Mouse (Mus musculus) midbrain, embryonic 15.5 days (tissue): ENCODE measurements at regions not wholly inside any gene's neighbourhood (a gene's known extent, or its start where the extent isn't known, plus 50 kb on each side); places are given as distances from the start of the nearest gene placed in this dataset.
"Not testable (repeated sequence)": the region's sequence is repeated elsewhere in the genome, so short reads cannot be mapped to it uniquely, and the experiment has no call there.

Experiments
- ATAC-seq: fragments of 200-750 bp; cut with Nextera tagmentation; replicated peaks from 2 replicates; pipeline ENCODE4 v1.8.0; 2017; ENCODE audit warnings: moderate TSS enrichment
- H3K27ac ChIP-seq: fragments of 300-500 bp; sonication (generic); 2 replicates; pipeline ENCODE4 v1.5.1; 2015; ENCODE audit warnings: mild to moderate bottlenecking, inconsistent platforms
- H3K27me3 ChIP-seq: fragments of 300-500 bp; sonication (generic); replicated peaks from 2 replicates; pipeline ENCODE4 v1.6.1; 2015; ENCODE audit warnings: inconsistent platforms
- H3K36me3 ChIP-seq: fragments of 300-500 bp; sonication (generic); replicated peaks from 2 replicates; pipeline ENCODE4 v1.6.1; 2015; ENCODE audit warnings: inconsistent platforms
- H3K4me1 ChIP-seq: fragments of 300-500 bp; sonication (generic); 2 replicates; pipeline ENCODE4 v1.6.1; 2015; ENCODE audit warnings: inconsistent platforms
- H3K4me2 ChIP-seq: fragments of 300-500 bp; sonication (generic); 2 replicates; pipeline ENCODE4 v1.6.1; 2015; ENCODE audit warnings: inconsistent platforms, mild to moderate bottlenecking, moderate library complexity
- H3K4me3 ChIP-seq: fragments of 300-500 bp; sonication (generic); 2 replicates; pipeline ENCODE4 v1.5.1; 2015; ENCODE audit warnings: mild to moderate bottlenecking, inconsistent platforms
- H3K9ac ChIP-seq: fragments of 300-500 bp; sonication (generic); 2 replicates; pipeline ENCODE4 v1.6.1; 2015; ENCODE audit warnings: mild to moderate bottlenecking, inconsistent platforms
- H3K9me3 ChIP-seq: fragments of 300-500 bp; sonication (generic); 2 replicates; pipeline ENCODE4 v1.6.1; 2016; ENCODE audit warnings: inconsistent platforms
- WGBS: fragments of 180-500 bp; shearing (Covaris S2); methylation state at CpG from one replicate; pipeline ENCODE4 v1.1.7; 2015; ENCODE audit warnings: mixed read lengths; 5-methylcytosine and 5-hydroxymethylcytosine counted together

DNA sequence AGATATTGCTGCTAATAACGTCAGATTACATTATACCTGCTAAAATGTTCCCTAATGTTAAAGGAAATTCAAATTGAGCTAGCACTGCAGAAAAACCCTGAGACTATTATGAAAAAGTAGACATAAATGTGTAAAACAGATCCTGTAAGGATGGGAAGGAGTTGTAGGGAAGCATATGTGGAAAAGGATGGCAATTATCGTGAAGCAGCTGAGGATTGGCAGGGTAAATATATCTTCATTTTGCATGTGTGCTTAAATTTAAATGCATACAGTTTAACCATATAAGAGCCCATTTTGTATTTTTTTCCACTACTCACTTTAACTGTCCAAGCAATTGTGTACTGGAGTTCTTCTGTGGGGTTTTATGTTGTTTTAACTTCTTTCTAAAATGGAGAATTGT lies 1751.9 kb downstream of the Cntnap5b start:
- no peak overlapping the region for H3K4me2 ChIP-seq
- no peaks in the 10 kb centered on the region for H3K36me3 ChIP-seq
- 97% methylated on average over 2 of the region's 2 CpGs for WGBS
- ATAC-seq: no peak
- no peak overlapping the region for H3K9ac ChIP-seq
- no peaks in the 10 kb centered on the region for H3K4me1 ChIP-seq
- no peak overlapping the region for H3K27ac ChIP-seq
- no peaks in the 10 kb centered on the region for H3K9me3 ChIP-seq
- H3K4me3 ChIP-seq: no peak overlapping the region
- H3K27me3 ChIP-seq: no peaks in the 10 kb centered on the region

- no peaks in the 10 kb centered on the region for H3K36me3 ChIP-seq
- 52% methylated on average over 3 of the region's 3 CpGs for WGBS
- no peaks in the 10 kb centered on the region for H3K4me1 ChIP-seq
These were observed 1757.4 kb downstream of the Cntnap5b start for GRCm38 (mm10) chr1:101530001-101530400.

GRCm38 (mm10) chr1:101572256-101572655 lies 1799.7 kb downstream of the Cntnap5b start:
- H3K9me3 ChIP-seq: no peaks in the 10 kb centered on the region
- no peaks in the 10 kb centered on the region for H3K36me3 ChIP-seq
- 95% methylated on average over 1 of the region's 1 CpGs for WGBS
- no peaks in the 10 kb centered on the region for H3K4me1 ChIP-seq
- H3K27me3 ChIP-seq: no peaks in the 10 kb centered on the region
- H3K4me2 ChIP-seq: no peak overlapping the region
- no peak overlapping the region for H3K27ac ChIP-seq
- no peak overlapping the region for H3K9ac ChIP-seq
- no peak overlapping the region for H3K4me3 ChIP-seq
- ATAC-seq: no peak

More at GRCm38 (mm10) chr1:101530001-101530400, 1757.4 kb downstream of the Cntnap5b start:
- no peak for ATAC-seq
- Histone ChIP-seq H3K27ac (no peak overlapping the region), H3K27me3 (no peaks in the 10 kb centered on the region), H3K4me2 (no peak overlapping the region), H3K4me3 (no peak overlapping the region), H3K9me3 (no peaks in the 10 kb centered on the region), H3K9ac (no peak overlapping the region)

DNA sequence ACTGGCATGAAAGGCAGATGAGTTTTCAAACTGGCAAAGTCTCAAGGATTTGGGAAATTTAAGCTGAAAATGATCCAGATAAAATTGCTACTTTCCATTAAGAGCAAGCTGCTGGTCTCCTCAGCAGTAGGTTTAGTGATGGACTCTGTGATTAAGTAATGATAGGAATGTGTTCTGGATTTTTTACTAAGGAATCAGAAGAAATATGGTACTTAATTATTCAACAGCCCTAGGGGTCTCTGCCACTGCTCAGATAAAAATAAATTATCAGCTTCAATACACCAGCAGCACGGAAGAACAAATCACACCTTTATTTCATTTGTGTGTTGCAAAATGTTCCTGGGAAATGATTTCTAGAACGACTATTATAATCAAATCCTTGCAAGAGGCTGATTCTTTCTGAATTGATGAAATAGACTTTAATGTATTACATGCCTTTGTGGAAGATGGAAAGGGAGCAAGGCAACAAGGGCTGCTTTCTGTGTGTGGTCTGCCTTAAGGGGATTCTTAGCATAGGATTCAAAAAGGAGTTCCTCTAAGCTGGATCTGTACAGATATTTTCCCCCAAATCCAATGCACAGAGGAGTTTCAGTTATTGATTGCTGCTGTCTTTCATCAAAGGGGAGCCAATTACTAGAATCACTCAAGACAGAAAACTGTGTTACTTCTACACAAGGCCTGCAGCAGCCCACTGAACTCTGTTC lies 1812.9 kb downstream of the Cntnap5b start:
- H3K9ac ChIP-seq: no peak overlapping the region
- no peak overlapping the region for H3K4me2 ChIP-seq
- ATAC-seq: peak; percentile 62
- no peak overlapping the region; the same call in 1 of the 2 replicates for H3K27ac ChIP-seq
- no peak overlapping the region for H3K4me3 ChIP-seq
- no peaks in the 10 kb centered on the region for H3K9me3 ChIP-seq
- no peaks in the 10 kb centered on the region for H3K4me1 ChIP-seq
- 23% methylated on average over 2 of the region's 2 CpGs for WGBS
- no peaks in the 10 kb centered on the region for H3K36me3 ChIP-seq
- H3K27me3 ChIP-seq: no peaks in the 10 kb centered on the region

- no peak overlapping the region for H3K27ac ChIP-seq
- H3K4me2 ChIP-seq: no peak overlapping the region
- ATAC-seq: no peak
- H3K27me3 ChIP-seq: no peaks in the 10 kb centered on the region
- H3K4me1 ChIP-seq: no peaks in the 10 kb centered on the region
- WGBS: 5% methylated on average over 1 of the region's 1 CpGs
- no peaks in the 10 kb centered on the region for H3K36me3 ChIP-seq
- H3K4me3 ChIP-seq: no peak overlapping the region
- H3K9ac ChIP-seq: no peak overlapping the region
- no peaks in the 10 kb centered on the region for H3K9me3 ChIP-seq
These were observed 1855.9 kb downstream of the Cntnap5b start for GRCm38 (mm10) chr1:101628461-101628860.

DNA sequence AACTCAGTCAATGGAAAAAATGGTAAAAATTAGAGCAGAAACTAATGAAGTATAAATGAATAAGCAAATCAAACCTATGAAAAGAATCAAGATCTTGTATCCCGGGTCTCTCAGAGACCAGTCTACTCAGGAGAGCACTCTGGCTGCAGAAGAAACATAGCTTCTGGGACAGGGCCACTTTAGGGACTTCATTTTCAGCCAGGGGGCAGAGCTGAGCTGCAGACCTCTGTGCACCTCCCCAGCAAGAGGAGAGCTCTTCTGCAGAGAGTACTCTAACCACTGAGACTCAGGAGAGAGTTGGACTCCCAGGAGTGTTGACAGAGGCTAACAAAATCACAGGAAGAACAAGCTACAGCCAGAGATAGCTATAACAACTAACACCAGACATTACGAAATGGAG lies 1856.4 kb downstream of the Cntnap5b start:
- Histone ChIP-seq H3K9me3 (no peaks in the 10 kb centered on the region), H3K9ac (no peak overlapping the region), H3K4me3 (no peak overlapping the region), H3K4me2 (no peak overlapping the region), H3K27ac (no peak overlapping the region), H3K36me3 (no peaks in the 10 kb centered on the region), H3K4me1 (no peaks in the 10 kb centered on the region), H3K27me3 (no peaks in the 10 kb centered on the region)
- ATAC-seq: no peak
- WGBS: 70% methylated on average over 2 of the region's 2 CpGs

- not testable (repeated sequence) for H3K36me3 ChIP-seq, H3K27ac ChIP-seq, H3K9me3 ChIP-seq, H3K4me2 ChIP-seq, H3K4me3 ChIP-seq, H3K9ac ChIP-seq, H3K27me3 ChIP-seq, H3K4me1 ChIP-seq, ATAC-seq
- 94% methylated on average over 2 of the region's 2 CpGs for WGBS
These were observed 1891.7 kb downstream of the Cntnap5b start for GRCm38 (mm10) chr1:101664287-101664686.

GRCm38 (mm10) chr1:101683772-101684434 lies 1911.3 kb downstream of the Cntnap5b start:
- Histone ChIP-seq H3K4me3 (no peak overlapping the region), H3K27me3 (no peaks in the 10 kb centered on the region), H3K36me3 (no peaks in the 10 kb centered on the region), H3K27ac (no peak overlapping the region), H3K4me1 (no peaks in the 10 kb centered on the region), H3K9me3 (no peaks in the 10 kb centered on the region), H3K4me2 (no peak overlapping the region), H3K9ac (no peak overlapping the region)
- 54% methylated on average over 5 of the region's 5 CpGs for WGBS
- ATAC-seq: no peak

DNA sequence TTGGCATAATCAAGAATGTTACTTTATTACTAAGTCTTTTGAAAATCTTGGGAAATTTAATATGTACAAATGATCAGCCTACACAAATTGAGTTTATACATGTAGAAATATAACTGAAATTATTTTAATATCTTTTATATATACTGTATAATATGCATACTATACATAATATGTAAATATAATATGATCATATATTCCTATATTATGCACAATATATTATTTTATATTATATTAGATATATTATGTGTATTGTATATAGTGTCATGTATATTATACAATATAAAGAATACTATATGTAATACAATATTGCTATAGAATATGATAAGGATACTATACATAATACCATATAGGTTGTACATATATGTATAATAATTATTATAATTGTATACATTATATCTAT lies 1912.4 kb downstream of the Cntnap5b start:
- Histone ChIP-seq H3K27ac (no peak overlapping the region), H3K9ac (no peak overlapping the region), H3K4me3 (no peak overlapping the region), H3K9me3 (no peaks in the 10 kb centered on the region), H3K4me1 (no peaks in the 10 kb centered on the region), H3K27me3 (no peaks in the 10 kb centered on the region), H3K36me3 (no peaks in the 10 kb centered on the region), H3K4me2 (no peak overlapping the region)
- no peak for ATAC-seq
